Mouse (Mus musculus): ENCODE measurements around the gene Gm5741. TPM values are rescaled to one million over a fixed set of nuclear protein-coding genes. Genes with fewer than 3 reads are reported as not detected.
"Not testable (repeated sequence)": the region's sequence is repeated elsewhere in the genome, so short reads cannot be mapped to it uniquely, and the experiment has no call there.

The Gm5741 gene
- polyA plus RNA-seq, 1 experiment from 2014 or later: not detected

- H3K36me3 ChIP-seq (ENCODE audit: control insufficient read depth, insufficient read depth, low read length): peaks cover 12% of the 10 kb centered on the region; the same call in 1 of the 2 replicates
- ATAC-seq (ENCODE audit: low FRiP score, low TSS enrichment) (no peak), DNase-seq (ENCODE audit: low spot score) (no peak)
- no peak overlapping the region for H3K4me3 ChIP-seq (ENCODE audit: low read depth, low read length)
- H3K9ac ChIP-seq (ENCODE audit: low read length): no peak overlapping the region
- no peaks in the 10 kb centered on the region for H3K27me3 ChIP-seq (ENCODE audit: control insufficient read depth, insufficient read depth, low read length)
- no peak overlapping the region for H3K4me2 ChIP-seq (replicated peaks; ENCODE audit: low read depth)
- TF ChIP-seq CTCF (IDR thresholded peaks at IDR 0.05; ENCODE audit: low read depth) (peak; percentile 38), EP300 (optimal IDR thresholded peaks at IDR 0.05) (no peak)
- peaks cover 5% of the 10 kb centered on the region; the same call in 1 of the 2 replicates for H3K4me1 ChIP-seq (replicated peaks; ENCODE audit: control insufficient read depth, insufficient read depth)
- H3K27ac ChIP-seq (replicated peaks): no peak overlapping the region
- WGBS: 82% methylated on average over 3 of the region's 3 CpGs
- H3K9me3 ChIP-seq (ENCODE audit: control insufficient read depth, low read length): no peaks in the 10 kb centered on the region
Observed at GRCm38 (mm10) chr8:85086238-85086637, 18.5 kb upstream of the Gm5741 start.

GRCm38 (mm10) chr8:85084633-85085032 lies 16.9 kb upstream of the Gm5741 start:
- TF ChIP-seq EP300 (optimal IDR thresholded peaks at IDR 0.05) (no peak), CTCF (IDR thresholded peaks at IDR 0.05; ENCODE audit: low read depth) (no peak)
- H3K4me1 ChIP-seq (replicated peaks; ENCODE audit: control insufficient read depth, insufficient read depth): peaks cover 5% of the 10 kb centered on the region; the same call in 1 of the 2 replicates
- no peak overlapping the region for H3K4me3 ChIP-seq (ENCODE audit: low read depth, low read length)
- H3K9me3 ChIP-seq (ENCODE audit: control insufficient read depth, low read length): no peaks in the 10 kb centered on the region
- H3K4me2 ChIP-seq (replicated peaks; ENCODE audit: low read depth): no peak overlapping the region
- WGBS: 76% methylated on average over 8 of the region's 8 CpGs
- no peaks in the 10 kb centered on the region for H3K27me3 ChIP-seq (ENCODE audit: control insufficient read depth, insufficient read depth, low read length)
- ATAC-seq (ENCODE audit: low FRiP score, low TSS enrichment) (no peak), DNase-seq (ENCODE audit: low spot score) (no peak)
- H3K9ac ChIP-seq (ENCODE audit: low read length): no peak overlapping the region
- H3K36me3 ChIP-seq (ENCODE audit: control insufficient read depth, insufficient read depth, low read length): peaks cover 12% of the 10 kb centered on the region; the same call in 1 of the 2 replicates
- no peak overlapping the region for H3K27ac ChIP-seq (replicated peaks)

GRCm38 (mm10) chr8:85083108-85083813 lies 15.5 kb upstream of the Gm5741 start, which contains the start of gene Man2b1:
Gene Man2b1, plus strand, starts transcription at chr8:85083270.
- Histone ChIP-seq H3K9ac (ENCODE audit: low read length) (peak within 1 kb of the TSS; percentile 83), H3K27ac (replicated peaks) (peak within 1 kb of the TSS; percentile 81), H3K9me3 (ENCODE audit: control insufficient read depth, low read length) (no peaks in the 10 kb centered on the region), H3K4me1 (replicated peaks; ENCODE audit: control insufficient read depth, insufficient read depth) (peaks cover 5% of the 10 kb centered on the region; the same call in 1 of the 2 replicates), H3K4me2 (replicated peaks; ENCODE audit: low read depth) (peak within 1 kb of the TSS; percentile 88), H3K36me3 (ENCODE audit: control insufficient read depth, insufficient read depth, low read length) (peaks cover 7% of the 10 kb centered on the region; the same call in 1 of the 2 replicates), H3K27me3 (ENCODE audit: control insufficient read depth, insufficient read depth, low read length) (no peaks in the 10 kb centered on the region), H3K4me3 (ENCODE audit: low read depth, low read length) (peak within 1 kb of the TSS; percentile 71)
- DNase-seq (ENCODE audit: low spot score) (peak; percentile 95), ATAC-seq (ENCODE audit: low FRiP score, low TSS enrichment) (peak; percentile 93)
- TF ChIP-seq CTCF (IDR thresholded peaks at IDR 0.05; ENCODE audit: low read depth) (peak; percentile 50), EP300 (optimal IDR thresholded peaks at IDR 0.05) (no peak)
- 0% methylated on average over 30 of the region's 30 CpGs for WGBS

GRCm38 (mm10) chr8:85082169-85082568 lies 14.4 kb upstream of the Gm5741 start:
- H3K9ac ChIP-seq (ENCODE audit: low read length); H3K4me2 ChIP-seq (replicated peaks; ENCODE audit: low read depth); H3K9me3 ChIP-seq (ENCODE audit: control insufficient read depth, low read length); H3K27ac ChIP-seq (replicated peaks); ATAC-seq (ENCODE audit: low FRiP score, low TSS enrichment); H3K4me3 ChIP-seq (ENCODE audit: low read depth, low read length); DNase-seq (ENCODE audit: low spot score); H3K27me3 ChIP-seq (ENCODE audit: control insufficient read depth, insufficient read depth, low read length); H3K4me1 ChIP-seq (replicated peaks; ENCODE audit: control insufficient read depth, insufficient read depth); H3K36me3 ChIP-seq (ENCODE audit: control insufficient read depth, insufficient read depth, low read length): not testable (repeated sequence)
- WGBS: 82% methylated on average over 4 of the region's 4 CpGs

- TF ChIP-seq CTCF (IDR thresholded peaks at IDR 0.05; ENCODE audit: low read depth) (no peak), EP300 (optimal IDR thresholded peaks at IDR 0.05) (no peak)
- Histone ChIP-seq H3K9me3 (ENCODE audit: control insufficient read depth, low read length) (no peaks in the 10 kb centered on the region), H3K9ac (ENCODE audit: low read length) (peak within 1 kb of the TSS; percentile 76), H3K4me3 (ENCODE audit: low read depth, low read length) (peak within 1 kb of the TSS; percentile 85), H3K36me3 (ENCODE audit: control insufficient read depth, insufficient read depth, low read length) (peaks cover 2% of the 10 kb centered on the region; the same call in 1 of the 2 replicates), H3K27ac (replicated peaks) (peak within 1 kb of the TSS; percentile 78), H3K4me2 (replicated peaks; ENCODE audit: low read depth) (peak within 1 kb of the TSS; percentile 86), H3K4me1 (replicated peaks; ENCODE audit: control insufficient read depth, insufficient read depth) (peaks cover 5% of the 10 kb centered on the region; the same call in 1 of the 2 replicates), H3K27me3 (ENCODE audit: control insufficient read depth, insufficient read depth, low read length) (no peaks in the 10 kb centered on the region)
- WGBS: 0% methylated on average over 9 of the region's 9 CpGs
- peak; percentile 34 for ATAC-seq (ENCODE audit: low FRiP score, low TSS enrichment)
- peak; percentile 61 for DNase-seq (ENCODE audit: low spot score)
Observed at GRCm38 (mm10) chr8:85081216-85081555, 13.4 kb upstream of the Gm5741 start, which contains the start of gene Wdr83. Gene Wdr83, minus strand, starts transcription at chr8:85081306.
